Mouse (Mus musculus): ENCODE measurements at regions not wholly inside any gene's neighbourhood (a gene's known extent, or its start where the extent isn't known, plus 50 kb on each side); places are given as distances from the start of the nearest gene placed in this dataset.

DNA sequence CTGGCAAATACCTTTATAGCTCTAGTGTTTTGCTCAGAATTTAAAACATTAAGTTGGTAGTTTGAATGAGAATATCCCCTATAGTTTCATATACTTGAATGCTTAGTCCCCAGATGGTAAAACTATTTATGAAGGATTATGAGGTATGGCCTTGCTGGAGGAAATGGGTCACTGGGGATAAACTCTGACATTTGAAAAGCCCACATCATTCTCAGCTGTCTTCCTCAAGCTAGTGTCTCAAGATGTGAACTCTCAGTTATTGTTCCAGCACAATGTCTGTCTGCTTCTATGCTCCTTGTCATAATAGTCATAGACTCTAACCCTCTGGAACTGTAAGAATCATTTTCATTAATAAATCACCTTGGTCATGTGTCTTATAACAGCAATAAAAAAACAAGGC lies 2004.1 kb upstream of the Gm8797 start:
- intact Hi-C loops (cut with DNase I) = no loop called here
- no peak for DNase-seq

DNA sequence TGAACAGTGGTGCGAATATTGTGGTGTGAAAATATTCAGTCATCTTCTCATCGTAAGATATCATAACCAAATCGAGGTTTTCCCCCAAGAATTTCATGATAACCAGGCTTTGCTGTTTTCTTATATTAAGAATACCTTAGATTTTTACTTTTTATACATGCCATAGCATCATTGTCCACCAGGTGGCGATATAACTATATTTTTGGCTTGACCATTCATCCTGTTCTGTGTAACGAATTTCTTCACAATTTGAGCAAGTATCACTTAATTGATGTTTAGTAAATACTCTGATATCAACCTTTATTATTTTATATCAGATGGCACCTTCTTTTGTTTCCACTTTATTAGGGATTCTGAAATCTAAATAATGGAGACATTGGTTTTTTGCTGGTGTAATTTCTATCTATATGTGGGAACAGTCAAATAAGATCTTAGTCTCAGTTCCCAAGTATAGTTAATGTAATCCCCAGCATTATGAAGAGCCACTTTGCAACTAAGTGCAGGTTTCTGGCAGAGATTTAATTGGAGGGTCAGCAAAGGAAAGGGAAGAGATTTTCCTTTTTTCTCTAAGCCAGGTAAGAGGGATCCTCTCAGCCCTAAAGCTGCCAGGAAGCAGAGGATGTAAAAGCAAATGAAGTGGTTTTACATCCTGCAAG lies 1998.9 kb upstream of the Gm8797 start:
- intact Hi-C loops (cut with DNase I) = no loop called here
- peak in 1 of 2 experiments; percentile 12 for DNase-seq

DNA sequence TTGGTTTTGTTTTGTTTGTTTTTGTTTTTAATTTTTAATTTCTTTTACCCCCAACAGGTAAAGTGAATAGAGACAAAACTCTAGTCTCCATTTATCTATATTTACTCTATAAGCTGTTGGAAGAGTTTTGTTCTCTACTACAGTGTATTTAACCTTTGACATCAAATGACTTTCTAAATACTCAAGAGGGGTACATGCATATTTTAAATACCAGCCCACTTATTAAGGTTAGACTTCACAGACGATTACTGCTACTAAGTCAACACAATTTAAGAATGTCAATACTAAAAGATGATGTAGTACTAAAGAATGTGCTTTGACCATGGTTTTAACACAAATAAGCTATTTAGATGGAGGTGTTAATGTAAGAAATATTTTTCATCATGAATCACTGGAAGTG lies 1989.3 kb upstream of the Gm8797 start:
- intact Hi-C loops (cut with DNase I) = no loop called here
- no peak for DNase-seq

DNA sequence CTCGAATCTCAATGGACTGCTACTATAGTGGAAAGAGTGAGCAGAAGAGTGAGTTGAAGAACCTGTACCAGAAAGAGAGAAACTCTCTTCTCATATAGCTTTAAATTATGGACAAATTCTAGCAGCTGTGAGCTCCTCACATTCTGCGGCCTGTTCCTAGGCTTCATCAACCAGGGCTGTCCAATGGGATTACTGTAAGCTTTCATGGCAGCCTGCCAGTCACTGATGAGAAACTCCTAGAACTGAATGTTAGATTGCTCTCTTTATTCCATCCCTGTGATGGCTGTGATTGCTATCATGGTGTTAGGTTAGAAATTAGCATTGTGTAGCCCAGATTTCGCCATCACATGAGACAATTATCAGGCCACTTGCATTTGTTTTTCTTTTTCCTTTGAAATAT lies 1966.4 kb upstream of the Gm8797 start:
- intact Hi-C loops (cut with DNase I) = no loop called here
- no peak for DNase-seq

DNA sequence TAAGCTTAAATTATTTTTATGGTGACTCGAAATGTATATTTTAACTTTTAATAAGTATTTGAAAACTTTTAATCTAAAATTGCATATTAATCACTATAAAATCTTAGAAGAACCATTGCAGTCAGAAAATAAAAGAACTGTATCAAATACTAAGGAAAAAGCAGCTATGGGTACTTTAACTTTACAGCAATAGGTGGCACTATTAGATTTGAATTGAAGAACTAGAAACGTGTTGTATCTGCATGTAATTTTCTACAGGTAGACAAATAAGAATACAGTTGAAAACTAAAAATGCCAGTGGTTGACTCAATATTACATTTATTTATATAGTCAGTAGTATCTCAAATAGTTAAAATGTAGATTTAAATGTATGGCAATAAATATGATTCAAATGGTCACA lies 1964.6 kb upstream of the Gm8797 start:
- intact Hi-C loops (cut with DNase I) = no loop called here
- no peak for DNase-seq

DNA sequence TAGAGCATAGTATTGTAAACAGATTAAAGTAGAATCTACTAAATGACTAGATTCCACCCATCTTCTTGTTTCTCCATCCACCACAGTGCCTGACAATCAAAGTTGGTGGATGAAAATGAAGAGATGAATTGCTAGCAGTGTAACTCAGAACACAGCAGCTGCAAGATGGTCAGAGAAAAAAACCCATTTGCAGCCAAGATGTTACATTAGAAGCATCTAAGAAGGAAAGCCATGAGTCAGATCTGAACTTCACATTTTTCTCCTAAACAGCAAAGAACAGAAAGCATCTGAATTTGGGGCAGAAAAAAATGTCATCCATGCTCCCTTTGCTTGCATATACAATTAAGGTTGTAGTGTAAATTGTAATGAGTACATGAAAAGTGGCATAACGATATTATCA lies 1942.8 kb upstream of the Gm8797 start:
- no peak for DNase-seq
- intact Hi-C loops (cut with DNase I) = no loop called here

DNA sequence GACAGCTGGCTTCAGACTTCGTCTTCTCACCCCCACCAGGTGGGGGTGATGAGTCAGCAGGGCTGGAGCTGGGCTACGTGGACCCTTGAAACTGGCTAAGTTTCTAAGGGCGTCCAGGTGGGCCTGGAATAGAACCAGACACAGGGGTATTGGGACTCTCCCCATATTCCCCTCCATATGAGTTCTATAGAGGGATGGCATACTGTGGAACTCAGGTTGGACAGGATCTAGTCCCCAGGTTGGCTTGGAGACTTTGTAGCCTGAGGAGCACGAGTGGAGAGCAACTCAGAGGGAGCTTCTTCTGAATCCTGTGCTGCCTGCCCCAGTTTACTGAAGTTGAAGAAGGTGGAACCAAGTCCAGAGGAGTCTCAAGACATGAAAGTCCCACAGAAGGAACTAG lies 1921.6 kb upstream of the Gm8797 start:
- no peak for DNase-seq
- intact Hi-C loops (cut with DNase I) = no loop called here

DNA sequence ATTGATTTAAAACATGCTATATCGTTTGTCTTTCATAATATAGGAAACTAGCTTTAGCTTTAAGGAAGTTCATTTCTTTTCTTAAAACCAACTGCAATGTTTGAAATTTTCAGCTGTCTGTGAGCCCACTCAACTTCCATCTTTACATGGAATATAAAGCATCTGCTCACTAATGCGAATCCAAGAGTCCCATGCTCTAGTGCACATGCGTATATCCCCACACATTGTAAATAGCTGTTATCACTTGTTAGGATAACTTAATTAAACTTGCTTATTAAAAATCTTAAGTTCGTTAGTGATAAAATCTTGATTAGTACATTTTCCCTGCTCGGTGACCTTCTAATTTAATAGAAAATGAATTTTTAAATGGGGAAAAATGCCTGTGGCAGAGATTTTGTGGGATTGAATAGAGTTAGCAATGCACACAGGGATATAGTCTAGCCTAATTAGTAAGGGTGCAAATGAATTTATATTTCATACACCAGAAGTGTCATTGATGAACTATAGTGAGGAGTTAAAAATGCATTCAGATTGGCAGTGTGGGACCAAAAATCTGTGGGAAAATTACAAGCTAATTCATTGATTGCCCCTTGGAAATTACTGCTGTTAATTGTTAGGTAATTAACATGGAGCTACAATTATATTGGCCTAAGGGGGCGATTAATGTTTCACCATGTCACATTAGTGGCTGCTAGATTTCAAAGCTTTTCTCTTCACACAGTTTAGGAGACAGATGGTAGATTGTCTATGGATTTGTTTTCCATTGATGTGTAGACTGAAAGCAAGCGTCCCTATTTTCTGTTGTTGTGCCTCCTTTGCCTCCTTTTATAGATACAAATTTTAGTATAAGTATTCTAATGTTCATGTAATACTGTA lies 1919.0 kb upstream of the Gm8797 start:
- intact Hi-C loops (cut with DNase I) = no loop called here
- DNase-seq = no peak

Data from heart, postnatal 14 days (tissue).